Mouse (Mus musculus) thymus, postnatal 4 days (tissue): Measurements from ENCODE around the gene Zfp239.

Source experiments
- DNase-seq: peaks from one replicate; pipeline ENCODE4 v3.0.0; 2021

The Zfp239 gene

GRCm38 (mm10) chr6:117879408-117880115 lies 17.7 kb downstream of the Zfp239 start:
- DNase-seq, result peak; percentile 100

GRCm38 (mm10) chr6:117880394-117880838 lies 18.5 kb downstream of the Zfp239 start:
- DNase-seq, result no peak

DNA sequence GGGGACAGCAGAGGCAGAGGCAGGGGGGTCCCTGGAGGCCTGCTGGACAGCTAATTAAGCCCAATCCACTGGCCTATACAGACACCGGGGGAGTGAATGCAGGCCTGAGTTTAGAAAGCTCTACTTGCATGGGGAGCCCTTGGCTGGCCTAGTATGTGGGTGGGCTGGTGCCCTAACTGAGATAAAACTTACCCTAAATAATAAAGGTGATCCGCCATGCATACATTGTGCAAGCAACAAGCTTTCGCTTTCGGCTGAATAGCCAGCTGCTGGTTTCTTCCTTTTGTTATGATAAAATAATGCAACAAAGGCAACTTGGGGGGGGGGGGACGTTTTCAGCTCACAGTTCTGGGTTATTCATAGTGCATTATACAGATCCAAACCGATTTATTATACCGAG lies 19.3 kb downstream of the Zfp239 start:
- no peak for DNase-seq

GRCm38 (mm10) chr6:117881997-117882396 lies 20.1 kb downstream of the Zfp239 start:
- peak; percentile 58 for DNase-seq

DNA sequence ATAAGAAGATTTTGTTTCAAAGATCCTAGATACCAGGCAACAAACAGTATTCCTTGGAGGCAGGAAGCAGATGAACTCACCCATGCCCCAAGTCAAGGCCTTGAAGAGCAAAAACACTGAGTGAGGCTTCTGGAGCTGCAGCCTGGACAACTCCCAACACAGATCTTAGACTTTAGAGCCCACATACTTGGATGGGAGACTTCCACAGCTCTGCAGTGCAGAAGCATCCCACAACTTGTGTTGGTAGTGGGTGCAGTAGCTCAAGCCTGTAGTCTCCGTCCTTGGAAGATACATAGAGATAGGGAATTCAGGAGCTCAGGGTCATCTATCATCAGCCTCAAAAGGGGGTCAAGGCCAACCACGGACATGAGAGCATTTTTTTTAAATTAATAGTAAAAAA lies 24.0 kb downstream of the Zfp239 start:
- DNase-seq, result no peak

DNA sequence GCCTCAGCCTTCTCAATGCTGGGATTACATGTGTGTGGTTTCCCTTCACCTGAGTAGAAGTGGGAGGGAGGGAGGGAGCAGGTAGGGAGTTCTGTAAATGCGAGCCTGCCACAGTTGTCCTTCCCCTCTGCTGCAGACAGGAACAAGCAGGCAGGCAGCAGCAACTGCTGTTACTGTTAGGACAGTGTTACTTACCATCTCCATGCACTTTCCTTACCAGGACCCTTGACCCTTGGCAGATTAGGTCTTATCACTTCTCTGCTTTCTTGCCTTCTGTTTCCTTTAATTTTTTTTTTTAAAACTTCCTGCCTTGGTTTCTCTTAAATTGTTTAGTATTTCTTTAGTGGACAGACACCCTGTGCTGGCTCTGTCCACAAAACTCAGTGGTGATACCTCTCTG lies 26.1 kb downstream of the Zfp239 start:
- no peak for DNase-seq

DNA sequence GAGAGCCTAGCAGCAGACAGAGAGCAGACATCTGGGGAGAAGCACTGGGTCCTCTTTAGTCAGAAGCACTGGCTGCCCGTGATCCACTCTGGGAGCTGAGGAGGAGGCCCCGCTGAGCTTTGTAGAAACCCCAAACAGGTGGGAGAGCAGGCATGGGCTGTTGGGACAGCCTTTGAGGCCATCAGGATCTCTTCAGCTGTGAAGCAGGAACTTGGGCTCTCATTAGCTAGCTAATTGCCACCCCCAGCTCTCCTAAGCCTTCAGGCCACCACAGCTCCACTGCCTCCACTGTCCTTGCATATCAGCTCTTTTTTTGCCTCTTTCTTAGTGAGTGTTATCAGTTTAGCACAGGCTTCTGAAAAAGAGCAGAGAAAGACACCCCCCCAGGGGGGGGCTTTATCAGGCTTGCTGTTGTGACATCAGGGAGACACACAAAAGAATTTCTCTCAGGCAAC lies 26.8 kb downstream of the Zfp239 start:
- no peak for DNase-seq

GRCm38 (mm10) chr6:117890257-117890656 lies 28.4 kb downstream of the Zfp239 start:
- DNase-seq, result no peak

GRCm38 (mm10) chr6:117891369-117892160 lies 29.7 kb downstream of the Zfp239 start:
- DNase-seq, result peak; percentile 30

DNA sequence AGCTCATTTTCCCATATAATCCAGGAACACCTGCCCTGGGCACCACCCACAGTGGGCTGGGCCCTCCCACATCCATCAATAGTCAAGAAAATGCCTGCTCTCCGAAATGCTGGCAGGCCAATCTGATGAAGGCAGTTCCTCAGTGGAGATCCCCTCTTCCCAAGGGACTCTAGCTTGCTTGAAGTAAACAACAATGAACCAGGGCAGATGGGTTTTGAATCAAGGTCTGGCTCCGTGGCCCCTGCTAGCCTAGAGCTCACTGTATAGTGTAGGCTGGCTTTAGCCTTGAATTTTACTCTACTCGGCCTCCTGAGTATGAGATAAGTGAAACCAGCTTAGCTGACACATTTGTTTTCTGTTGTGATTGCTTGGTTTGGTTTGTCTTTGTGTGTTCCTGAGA lies 30.5 kb downstream of the Zfp239 start:
- DNase-seq, result no peak

DNA sequence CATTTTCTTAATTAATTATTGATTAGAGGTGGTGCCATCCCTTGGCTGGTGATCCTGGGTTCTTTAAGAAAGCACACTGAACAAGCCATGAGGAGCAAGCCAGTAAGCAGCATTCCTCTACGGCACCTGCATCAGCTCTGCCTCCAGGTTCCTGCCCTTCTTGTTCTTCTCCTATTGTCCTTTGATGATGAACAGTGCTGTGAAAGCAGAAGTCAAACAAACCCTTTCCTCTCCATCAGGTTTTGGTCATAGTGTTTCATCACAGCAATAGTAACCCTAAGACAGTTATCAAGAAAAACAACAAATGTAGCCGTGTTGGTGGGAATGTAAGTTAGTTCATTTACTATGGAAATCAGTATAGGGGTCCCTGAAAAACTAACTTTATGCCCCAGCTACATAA lies 31.5 kb downstream of the Zfp239 start:
- DNase-seq, result no peak

- no peak for DNase-seq
Observed at GRCm38 (mm10) chr6:117897800-117898199, 35.9 kb downstream of the Zfp239 start.

DNA sequence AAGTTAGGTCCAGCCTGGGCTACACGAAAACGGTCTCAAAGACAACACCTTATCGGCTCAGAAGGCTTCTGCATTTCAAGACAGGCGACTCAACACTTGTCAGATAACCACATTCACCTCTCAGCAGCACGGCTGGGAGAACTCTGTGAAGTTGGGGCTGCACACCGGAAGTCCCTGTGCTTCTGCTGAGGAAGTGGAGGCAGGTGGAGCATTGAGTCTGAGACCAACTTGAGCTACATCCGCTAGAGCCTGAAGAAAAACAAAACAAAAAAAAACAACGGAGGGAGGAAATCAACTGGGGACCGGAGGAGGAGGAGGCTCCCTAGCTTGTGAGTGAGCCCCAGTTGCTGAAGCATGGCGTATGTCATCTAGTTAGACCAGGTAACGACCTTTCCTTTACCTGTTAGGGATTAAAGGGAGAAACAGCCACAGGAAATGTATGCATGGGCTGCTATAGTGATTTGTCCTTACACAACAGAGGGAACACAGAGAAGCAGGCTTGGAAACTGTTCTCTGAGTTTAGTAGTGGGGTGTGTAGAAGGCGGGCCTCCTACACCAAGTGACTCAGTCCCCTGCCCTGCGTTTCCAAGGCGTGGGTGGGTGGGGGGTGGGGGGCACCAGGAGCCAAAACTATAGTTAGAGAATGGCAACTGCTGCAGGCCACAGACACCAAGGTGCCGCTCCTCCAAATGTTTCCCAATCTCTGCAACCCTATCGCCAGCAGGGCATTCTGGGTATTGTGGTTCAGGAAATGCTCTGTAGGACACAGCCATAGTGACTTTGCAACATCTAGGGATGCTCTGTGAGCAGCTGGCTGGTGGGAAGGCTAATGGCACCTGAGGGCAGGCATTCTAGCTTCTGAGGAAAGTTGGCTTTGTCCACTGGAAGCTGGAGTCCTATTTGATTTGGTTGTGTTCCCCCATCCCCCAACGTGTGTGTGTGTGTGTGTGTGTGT lies 38.5 kb downstream of the Zfp239 start, which contains the start of gene Hnrnpf:
Gene Hnrnpf (plus strand): TSS at position 199 of the 955 bp plus-strand sequence.
- peak; percentile 75 for DNase-seq

GRCm38 (mm10) chr6:117901510-117902402 lies 39.9 kb downstream of the Zfp239 start:
- no peak for DNase-seq

- DNase-seq, result no peak
Observed at GRCm38 (mm10) chr6:117902556-117902955, 40.7 kb downstream of the Zfp239 start.

DNA sequence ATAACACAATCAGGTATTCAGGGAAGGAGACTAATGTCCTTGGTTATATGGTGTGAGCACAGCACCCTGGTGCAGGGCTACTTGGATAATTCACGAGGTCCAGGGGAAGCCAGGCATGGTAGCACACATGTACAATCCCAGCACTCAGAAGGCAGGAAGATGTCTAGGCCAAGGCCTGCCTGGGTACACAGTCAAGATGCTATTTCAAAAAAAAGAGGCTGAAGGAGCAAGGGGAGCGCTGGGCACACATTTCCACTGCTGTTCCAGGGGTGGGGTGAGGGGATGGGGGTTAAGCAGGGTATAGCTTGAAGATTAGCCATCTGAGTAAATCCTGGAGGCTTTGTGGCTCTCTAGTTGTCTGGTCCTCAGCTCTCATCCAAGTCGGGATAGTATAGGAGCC lies 41.9 kb downstream of the Zfp239 start:
- no peak for DNase-seq

GRCm38 (mm10) chr6:117905260-117905930 lies 43.5 kb downstream of the Zfp239 start:
- no peak for DNase-seq

- DNase-seq, result peak; percentile 54
Observed at GRCm38 (mm10) chr6:117906015-117906531, 44.2 kb downstream of the Zfp239 start.

GRCm38 (mm10) chr6:117906590-117907271 lies 44.8 kb downstream of the Zfp239 start:
- peak; percentile 97 for DNase-seq

DNA sequence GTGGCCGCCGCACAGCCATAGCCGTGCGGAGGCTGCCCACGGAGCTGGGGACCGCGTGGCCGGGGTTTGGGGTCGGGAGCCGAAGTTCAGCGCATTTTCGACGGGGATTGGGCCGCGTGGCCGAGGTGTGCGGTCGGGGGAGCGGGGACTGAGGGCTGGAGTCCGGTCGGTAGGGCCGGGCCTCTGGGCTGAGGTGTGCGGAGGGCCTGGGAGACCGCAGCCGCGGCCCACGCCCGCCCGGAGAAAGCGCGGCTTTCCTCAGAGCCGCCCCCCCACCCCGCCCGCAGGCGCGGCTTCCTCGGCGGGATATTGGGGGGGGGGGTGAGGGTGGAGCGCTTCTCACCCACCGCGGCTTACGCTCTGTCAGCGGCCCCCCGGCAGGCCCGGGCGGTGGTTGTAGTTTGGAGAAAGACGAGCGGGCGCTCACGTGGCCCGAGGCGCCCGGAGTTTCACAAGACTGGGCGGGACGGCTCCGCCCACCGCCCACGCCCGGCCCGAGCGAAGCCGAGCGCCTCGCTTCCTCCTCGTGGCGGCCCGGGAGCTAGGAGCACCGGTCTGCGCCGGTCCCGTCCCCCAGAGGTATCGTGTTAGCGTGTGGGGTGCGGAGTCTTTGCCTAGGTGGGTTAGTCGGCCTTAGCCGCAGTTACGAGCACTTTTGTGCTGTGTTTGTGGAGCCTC lies 45.5 kb downstream of the Zfp239 start:
- peak; percentile 92 for DNase-seq
